Mouse (Mus musculus): Measurements from ENCODE around the gene Urb2.
A peak's percentile ranks its signal among the peaks of the same experiment; 100 is the strongest.

- TF ChIP-seq CTCF (IDR thresholded peaks at IDR 0.05; ENCODE audit: extremely low read depth, insufficient read depth, low read length): peak; percentile 100
- TF ChIP-seq POLR2A (IDR thresholded peaks at IDR 0.05; ENCODE audit: extremely low read depth, insufficient read depth, low read length): no peak
These were observed 30.8 kb downstream of the Urb2 start for GRCm38 (mm10) chr8:124052110-124052509.
